Mouse (Mus musculus) ES-Bruce4 (cell line): ENCODE measurements around the gene Tmem81. TPM values are rescaled to one million over a fixed set of nuclear protein-coding genes. Genes with fewer than 3 reads are reported as not detected.

Experiments
- H3K27ac ChIP-seq: 2 replicates; pipeline ENCODE4 v1.5.1; 2012; ENCODE audit warnings: low read length, inconsistent platforms; ENCODE audit not compliant: insufficient read depth
- H3K27me3 ChIP-seq: 2 replicates; pipeline ENCODE4 v1.6.1; 2012; ENCODE audit warnings: mild to moderate bottlenecking, low read length, inconsistent platforms; ENCODE audit not compliant: control insufficient read depth, poor library complexity, insufficient read depth, severe bottlenecking
- H3K36me3 ChIP-seq: 2 replicates; pipeline ENCODE4 v1.6.1; 2012; ENCODE audit warnings: inconsistent platforms, mild to moderate bottlenecking, low read length, moderate library complexity; ENCODE audit not compliant: control insufficient read depth, poor library complexity, insufficient read depth, severe bottlenecking
- H3K4me1 ChIP-seq: one replicate; pipeline ENCODE4 v1.8.1; 2011; ENCODE audit warnings: low read length; ENCODE audit not compliant: control insufficient read depth, insufficient read depth
- H3K4me3 ChIP-seq: 2 replicates; pipeline ENCODE4 v1.5.1; 2011; ENCODE audit warnings: low read depth, mild to moderate bottlenecking, low read length
- H3K9ac ChIP-seq: 2 replicates; pipeline ENCODE4 v1.6.1; 2012; ENCODE audit warnings: low read depth, mild to moderate bottlenecking, inconsistent platforms; ENCODE audit not compliant: poor library complexity, severe bottlenecking
- H3K9me3 ChIP-seq: replicated peaks from 2 replicates; pipeline ENCODE4 v1.6.1; 2012; ENCODE audit warnings: mild to moderate bottlenecking, low read length, inconsistent platforms; ENCODE audit not compliant: control insufficient read depth, poor library complexity, insufficient read depth, severe bottlenecking
- CTCF ChIP-seq: IDR thresholded peaks from one replicate; pipeline ENCODE4 v1.8.1; 2011; ENCODE audit warnings: low read depth, low read length
- EP300 ChIP-seq: IDR thresholded peaks from 2 replicates; pipeline ENCODE4 v1.6.1; 2011; ENCODE audit warnings: low read depth, low read length; ENCODE audit not compliant: insufficient read depth
- POLR2A ChIP-seq: IDR thresholded peaks from one replicate; pipeline ENCODE4 v1.8.1; 2011; ENCODE audit warnings: low read length; ENCODE audit not compliant: insufficient read depth
- polyA plus RNA-seq: library from polyadenylated mRNA; stranded (reverse); fragments of >200 nt; gene quantifications from 2 replicates; pipeline ENCODE4 v1.2.4, GENCODE M21; 2011; ENCODE audit warnings: low read depth; ENCODE audit not compliant: missing spikeins, insufficient read depth, insufficient read length

The Tmem81 gene
- polyA plus RNA-seq, 1 experiment = 10.1 TPM

DNA sequence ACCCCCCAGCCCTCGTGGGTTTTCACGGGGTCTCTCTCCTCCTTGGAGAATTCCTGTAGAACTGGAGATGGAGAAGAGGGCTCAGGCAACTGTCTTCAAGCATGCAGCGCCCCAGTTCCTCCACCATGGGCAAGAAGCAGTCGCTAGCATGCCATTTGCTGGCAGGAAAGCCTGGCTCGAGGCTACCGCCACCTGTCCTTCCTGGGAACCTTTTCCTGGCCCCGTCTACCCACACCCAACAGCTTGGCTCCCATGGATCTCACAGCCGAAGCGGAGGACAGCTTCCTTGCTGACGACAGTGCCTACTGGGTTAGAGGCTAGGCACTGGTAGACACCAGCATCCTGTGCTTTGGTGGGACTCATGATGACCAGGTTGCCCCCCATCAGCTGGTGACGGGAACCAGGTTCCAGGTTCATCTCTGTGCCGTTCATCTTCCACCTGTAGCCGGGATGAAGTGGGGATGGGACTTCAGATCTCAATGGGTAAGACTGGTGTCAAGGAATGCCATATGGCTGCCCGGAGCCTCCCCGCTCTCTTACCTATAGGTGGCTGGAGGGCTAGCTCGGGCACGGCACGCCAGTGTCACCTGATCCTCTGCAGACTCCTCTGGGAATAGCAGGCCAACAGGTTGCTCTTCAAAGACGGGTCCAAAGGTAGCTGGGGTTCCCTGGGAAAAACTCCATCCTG lies 22.8 kb downstream of the Tmem81 start:
- no peaks in the 10 kb centered on the region for H3K36me3 ChIP-seq
- peaks cover 2% of the 10 kb centered on the region for H3K4me1 ChIP-seq
- H3K27ac ChIP-seq = no peak overlapping the region
- H3K27me3 ChIP-seq = no peaks in the 10 kb centered on the region
- no peak overlapping the region for H3K4me3 ChIP-seq
- H3K9me3 ChIP-seq = no peaks in the 10 kb centered on the region
- no peak overlapping the region for H3K9ac ChIP-seq
- no peak for TF ChIP-seq POLR2A
- no peak for TF ChIP-seq CTCF
- TF ChIP-seq EP300 = no peak

DNA sequence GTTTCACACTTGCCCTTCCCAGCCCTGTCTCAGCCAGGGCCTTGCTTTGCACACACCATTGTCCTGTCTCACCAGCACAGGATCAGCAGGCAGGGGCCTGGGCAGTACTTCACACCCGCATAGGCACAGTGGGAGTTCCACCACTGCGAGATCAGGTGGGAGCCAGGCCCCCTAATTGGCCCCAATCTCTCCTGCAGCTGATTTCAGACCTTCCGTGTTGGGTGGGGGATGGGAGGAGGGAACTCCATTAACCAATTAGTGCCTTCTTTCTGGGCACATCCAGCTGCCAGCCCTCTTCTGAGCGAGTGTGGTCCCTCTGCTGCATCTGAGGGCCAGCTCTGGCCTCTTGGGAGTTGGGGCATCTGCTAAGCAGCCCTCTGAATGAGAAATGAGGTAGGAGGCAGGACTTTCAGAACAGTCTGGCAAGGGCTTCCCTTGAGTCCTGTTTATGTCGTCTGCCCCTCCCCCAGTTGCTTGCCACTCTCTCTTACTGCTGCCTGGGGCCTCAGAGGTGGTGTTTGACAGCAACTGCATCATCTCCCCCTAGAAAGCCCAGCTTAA lies 24.7 kb downstream of the Tmem81 start:
- Histone ChIP-seq H3K4me3 (no peak overlapping the region), H3K9me3 (no peaks in the 10 kb centered on the region), H3K36me3 (no peaks in the 10 kb centered on the region), H3K27ac (no peak overlapping the region), H3K27me3 (no peaks in the 10 kb centered on the region), H3K4me1 (peaks cover 2% of the 10 kb centered on the region), H3K9ac (no peak overlapping the region)
- TF ChIP-seq EP300 (no peak), POLR2A (no peak), CTCF (no peak)

DNA sequence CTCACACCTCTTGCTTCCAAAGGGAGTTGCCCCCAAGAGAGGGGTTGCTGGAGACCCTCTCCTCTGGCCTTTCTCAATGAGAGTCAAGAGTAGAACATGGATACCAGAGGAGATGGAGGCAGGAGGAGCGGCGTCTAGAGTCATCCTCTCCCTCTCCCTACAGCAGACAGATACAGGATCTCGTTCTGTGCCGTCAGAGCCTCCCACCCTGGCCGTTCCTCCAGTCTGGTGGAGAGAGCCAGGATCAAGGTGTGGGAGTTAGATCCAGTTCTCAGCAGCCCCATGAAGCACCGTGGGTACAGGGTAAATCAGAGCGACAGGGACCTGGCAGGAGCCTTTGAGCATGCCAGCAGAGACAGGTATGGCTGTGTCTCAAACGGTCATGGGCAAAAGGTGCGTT lies 26.5 kb downstream of the Tmem81 start:
- no peak for TF ChIP-seq POLR2A
- H3K27ac ChIP-seq = no peak overlapping the region
- peaks cover 2% of the 10 kb centered on the region for H3K4me1 ChIP-seq

DNA sequence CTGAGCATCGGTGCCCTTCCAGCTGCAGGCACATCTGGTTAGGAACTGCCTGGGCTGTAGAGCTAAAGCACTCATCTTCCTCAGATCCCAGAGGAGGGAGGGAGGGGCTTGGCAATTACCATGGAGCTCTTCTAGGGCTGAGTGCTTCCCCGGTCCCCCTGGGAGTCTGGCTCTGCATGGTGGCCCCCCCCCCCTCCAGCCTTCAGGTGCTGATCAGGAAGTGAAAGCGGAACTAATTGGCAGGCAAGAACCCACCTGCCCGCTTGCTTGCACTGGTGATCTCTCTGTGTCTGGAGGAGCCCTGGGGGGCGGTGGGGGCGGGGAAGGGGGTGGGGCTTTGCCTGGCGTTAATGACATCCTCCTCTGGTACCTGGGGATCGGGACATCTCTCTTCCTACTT lies 27.8 kb downstream of the Tmem81 start:
- Histone ChIP-seq H3K27me3 (no peaks in the 10 kb centered on the region), H3K27ac (no peak overlapping the region), H3K4me3 (no peak overlapping the region)

More for the DNA sequence above, 26.5 kb downstream of the Tmem81 start:
- Histone ChIP-seq H3K9me3 (no peaks in the 10 kb centered on the region), H3K4me3 (no peak overlapping the region), H3K36me3 (no peaks in the 10 kb centered on the region), H3K9ac (no peak overlapping the region), H3K27me3 (no peaks in the 10 kb centered on the region)

DNA sequence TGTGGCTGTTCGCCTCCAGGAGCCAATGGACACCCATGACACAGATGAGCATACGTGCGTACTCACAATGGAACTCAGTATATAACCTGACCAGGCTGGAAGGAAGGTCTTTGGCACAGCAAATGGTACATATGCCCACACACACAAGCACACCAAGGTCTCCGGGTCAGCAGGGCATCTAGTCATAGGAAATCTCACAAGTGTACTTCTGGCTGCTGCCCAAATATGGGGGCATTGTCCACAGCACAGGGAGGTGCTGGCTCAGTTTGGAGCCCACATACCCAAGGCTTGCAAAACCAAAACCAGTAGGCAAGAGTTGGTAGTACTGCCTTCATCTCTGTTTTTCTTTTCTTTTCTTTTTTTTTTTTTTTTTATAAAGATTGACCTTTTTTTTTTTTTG lies 29.5 kb downstream of the Tmem81 start:
- TF ChIP-seq POLR2A (no peak), CTCF (no peak), EP300 (no peak)
- Histone ChIP-seq H3K9me3 (no peaks in the 10 kb centered on the region), H3K27ac (no peak overlapping the region), H3K4me1 (peaks cover under 1% of the 10 kb centered on the region), H3K27me3 (no peaks in the 10 kb centered on the region), H3K9ac (no peak overlapping the region), H3K36me3 (no peaks in the 10 kb centered on the region), H3K4me3 (no peak overlapping the region)

More for the DNA sequence above, 27.8 kb downstream of the Tmem81 start:
- Histone ChIP-seq H3K4me1 (peaks cover 2% of the 10 kb centered on the region), H3K9ac (no peak overlapping the region), H3K9me3 (no peaks in the 10 kb centered on the region), H3K36me3 (no peaks in the 10 kb centered on the region)
- TF ChIP-seq CTCF = no peak
- no peak for TF ChIP-seq EP300
- TF ChIP-seq POLR2A = no peak

DNA sequence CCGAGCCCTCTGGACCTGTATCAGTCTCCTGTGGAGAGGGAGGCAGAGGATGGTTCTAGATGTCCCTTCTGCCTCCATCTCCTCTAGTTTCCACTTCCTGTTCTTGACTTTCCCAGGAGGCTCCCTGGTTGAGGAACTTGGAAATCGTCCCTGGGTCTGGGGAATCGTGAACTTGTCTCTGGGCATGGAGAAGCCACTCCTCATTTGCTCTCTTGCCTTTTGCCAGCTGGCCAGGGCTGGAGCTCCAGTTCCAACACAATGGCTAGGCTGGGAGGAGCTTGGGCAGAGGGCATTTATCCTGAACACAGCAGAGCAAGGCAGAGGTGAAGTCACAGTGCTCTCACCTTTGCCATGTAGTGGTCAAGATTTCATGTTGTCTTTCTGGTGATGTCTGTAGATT lies 30.4 kb downstream of the Tmem81 start:
- Histone ChIP-seq H3K4me1 (no peaks in the 10 kb centered on the region), H3K9me3 (no peaks in the 10 kb centered on the region), H3K4me3 (no peak overlapping the region), H3K27me3 (no peaks in the 10 kb centered on the region), H3K9ac (no peak overlapping the region), H3K36me3 (no peaks in the 10 kb centered on the region), H3K27ac (no peak overlapping the region)
- no peak for TF ChIP-seq EP300
- no peak for TF ChIP-seq POLR2A
- no peak for TF ChIP-seq CTCF
